Mouse (Mus musculus) midbrain, embryonic 12.5 days (tissue): Measurements from ENCODE around the gene Dach2. TPM values are rescaled to one million over a fixed set of nuclear protein-coding genes. Genes with fewer than 3 reads are reported as not detected.

Experiments used
- ATAC-seq: fragments of 200-750 bp; cut with Nextera tagmentation; 2 replicates; pipeline ENCODE4 v1.8.0; 2017; ENCODE audit warnings: low read depth, moderate TSS enrichment, moderate library complexity; ENCODE audit not compliant: low FRiP score
- H3K27ac ChIP-seq: fragments of 300-500 bp; sonication (generic); replicated peaks from 2 replicates; pipeline ENCODE4 v1.5.1; 2016; ENCODE audit warnings: mild to moderate bottlenecking
- H3K27me3 ChIP-seq: fragments of 300-500 bp; sonication (generic); 2 replicates; pipeline ENCODE4 v1.6.1; 2016; ENCODE audit warnings: mild to moderate bottlenecking
- H3K36me3 ChIP-seq: fragments of 300-500 bp; sonication (generic); 2 replicates; pipeline ENCODE4 v1.6.1; 2016
- H3K4me1 ChIP-seq: fragments of 300-500 bp; sonication (generic); 2 replicates; pipeline ENCODE4 v1.6.1; 2016
- H3K4me2 ChIP-seq: fragments of 300-500 bp; sonication (generic); replicated peaks from 2 replicates; pipeline ENCODE4 v1.6.1; 2016; ENCODE audit warnings: mild to moderate bottlenecking, moderate library complexity
- H3K4me3 ChIP-seq: fragments of 300-500 bp; sonication (generic); 2 replicates; pipeline ENCODE4 v1.5.1; 2016; ENCODE audit warnings: mild to moderate bottlenecking
- H3K9ac ChIP-seq: fragments of 300-500 bp; sonication (generic); replicated peaks from 2 replicates; pipeline ENCODE4 v1.6.1; 2016; ENCODE audit warnings: mild to moderate bottlenecking, moderate library complexity
- H3K9me3 ChIP-seq: fragments of 300-500 bp; sonication (generic); 2 replicates; pipeline ENCODE4 v1.6.1; 2016; ENCODE audit warnings: mild to moderate bottlenecking
- WGBS: fragments of 180-500 bp; shearing (Covaris S2); methylation state at CpG from one replicate; pipeline ENCODE4 v1.1.7; 2016; 5-methylcytosine and 5-hydroxymethylcytosine counted together
- polyA plus RNA-seq: library from polyadenylated mRNA; unstranded; fragments of >200 nt; fragmentation: Nextera tagmentation; extraction: Ambion mirVana; gene quantifications from 2 replicates; pipeline ENCODE4 v1.2.1, GENCODE M21; 2016

The Dach2 gene
- polyA plus RNA-seq, 1 experiment from 2014 or later, result 6.9 TPM

DNA sequence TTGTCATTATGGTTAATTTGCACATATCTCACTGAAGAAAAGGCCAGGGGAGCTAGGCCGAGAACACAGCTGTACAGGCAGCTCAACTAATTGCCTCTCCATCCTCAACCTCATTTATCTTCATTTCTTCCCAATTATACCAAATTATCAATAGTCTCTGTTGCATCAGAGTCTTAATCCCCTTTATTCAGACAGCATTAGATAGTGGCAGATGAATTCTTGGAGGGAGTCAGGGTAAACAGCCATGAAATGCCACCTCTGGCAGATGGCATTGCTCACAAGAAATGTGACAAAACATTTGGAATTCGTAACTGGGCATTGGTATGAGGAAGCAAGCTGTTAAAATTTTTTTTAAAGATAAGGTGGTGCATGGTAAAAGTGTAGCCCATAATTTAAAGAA lies 389.9 kb downstream of the Dach2 start:
- no peaks in the 10 kb centered on the region for H3K27me3 ChIP-seq
- peak; percentile 52; the same call in 1 of the 2 replicates for ATAC-seq
- H3K9ac ChIP-seq, result no peak overlapping the region
- H3K36me3 ChIP-seq, result no peaks in the 10 kb centered on the region
- 60% methylated on average over 2 of the region's 2 CpGs for WGBS
- H3K4me1 ChIP-seq, result no peaks in the 10 kb centered on the region
- H3K4me2 ChIP-seq, result no peak overlapping the region
- no peaks in the 10 kb centered on the region for H3K9me3 ChIP-seq
- H3K27ac ChIP-seq, result no peak overlapping the region
- no peak overlapping the region for H3K4me3 ChIP-seq

DNA sequence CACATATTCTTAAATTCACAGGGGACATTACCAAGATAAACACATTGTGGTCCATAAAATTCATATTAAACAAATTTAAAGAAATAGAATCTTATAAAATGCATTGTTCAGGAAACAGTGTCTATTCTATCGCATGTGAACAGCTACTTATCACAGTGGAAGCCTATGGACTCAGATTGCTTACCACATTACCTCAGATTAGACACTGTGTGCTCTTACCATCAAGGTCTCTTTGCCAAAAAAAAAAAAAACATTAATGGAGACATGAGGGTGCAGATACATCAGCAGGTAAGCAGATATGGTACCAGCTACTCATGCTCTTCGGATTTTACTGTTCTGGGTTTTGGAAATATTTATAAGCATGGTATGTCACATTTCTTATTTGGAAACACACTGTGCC lies 415.1 kb downstream of the Dach2 start:
- Histone ChIP-seq H3K9me3 (no peaks in the 10 kb centered on the region), H3K27ac (no peak overlapping the region), H3K4me1 (no peaks in the 10 kb centered on the region), H3K36me3 (no peaks in the 10 kb centered on the region), H3K4me3 (no peak overlapping the region), H3K4me2 (no peak overlapping the region), H3K27me3 (no peaks in the 10 kb centered on the region), H3K9ac (no peak overlapping the region)
- no peak for ATAC-seq
- 82% methylated on average over 2 of the region's 2 CpGs for WGBS

DNA sequence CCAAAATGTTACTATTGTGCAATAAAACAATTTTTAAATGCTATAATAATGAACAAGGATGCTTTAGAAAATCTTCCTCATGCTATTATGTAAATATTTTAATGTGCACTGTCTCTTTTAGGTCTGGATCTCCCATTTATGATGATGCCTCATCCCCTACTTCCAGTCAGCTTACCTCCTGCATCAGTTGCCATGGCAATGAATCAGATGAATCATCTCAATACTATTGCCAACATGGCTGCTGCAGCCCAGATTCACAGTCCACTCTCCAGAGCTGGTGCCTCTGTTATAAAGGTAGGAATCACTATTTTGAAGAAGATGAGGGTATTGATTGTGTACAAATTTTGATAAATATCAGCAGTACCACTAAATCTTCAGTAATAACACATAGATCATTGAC lies 426.8 kb downstream of the Dach2 start:
- no peak overlapping the region for H3K4me2 ChIP-seq
- no peaks in the 10 kb centered on the region for H3K36me3 ChIP-seq
- H3K9me3 ChIP-seq, result no peaks in the 10 kb centered on the region
- H3K9ac ChIP-seq, result no peak overlapping the region
- H3K27ac ChIP-seq, result no peak overlapping the region
- H3K4me1 ChIP-seq, result no peaks in the 10 kb centered on the region
- H3K4me3 ChIP-seq, result no peak overlapping the region
- H3K27me3 ChIP-seq, result no peaks in the 10 kb centered on the region
- ATAC-seq, result no peak

DNA sequence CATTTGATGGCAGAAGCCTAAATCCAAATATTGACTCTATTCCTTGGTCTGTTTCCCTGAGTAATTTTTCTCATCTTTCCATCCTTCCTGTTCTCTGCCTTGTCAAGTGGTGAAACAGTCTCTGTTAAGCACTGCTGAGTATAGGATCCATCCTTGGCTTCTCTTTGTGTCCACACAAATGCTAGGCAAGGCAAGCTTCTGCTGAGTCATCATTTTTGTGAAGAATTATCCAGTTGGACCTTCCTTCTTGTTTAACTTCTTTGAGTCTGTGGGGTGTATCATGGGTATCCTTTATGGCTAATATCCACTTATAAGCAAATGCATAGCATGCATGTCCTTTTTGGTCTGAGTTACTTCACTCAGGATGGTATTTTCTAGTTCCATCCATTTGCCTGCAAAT lies 449.8 kb downstream of the Dach2 start:
- Histone ChIP-seq H3K27me3 (no peaks in the 10 kb centered on the region), H3K4me2 (no peak overlapping the region), H3K4me1 (no peaks in the 10 kb centered on the region), H3K9me3 (no peaks in the 10 kb centered on the region), H3K4me3 (no peak overlapping the region), H3K9ac (no peak overlapping the region), H3K36me3 (no peaks in the 10 kb centered on the region), H3K27ac (no peak overlapping the region)
- no peak for ATAC-seq

DNA sequence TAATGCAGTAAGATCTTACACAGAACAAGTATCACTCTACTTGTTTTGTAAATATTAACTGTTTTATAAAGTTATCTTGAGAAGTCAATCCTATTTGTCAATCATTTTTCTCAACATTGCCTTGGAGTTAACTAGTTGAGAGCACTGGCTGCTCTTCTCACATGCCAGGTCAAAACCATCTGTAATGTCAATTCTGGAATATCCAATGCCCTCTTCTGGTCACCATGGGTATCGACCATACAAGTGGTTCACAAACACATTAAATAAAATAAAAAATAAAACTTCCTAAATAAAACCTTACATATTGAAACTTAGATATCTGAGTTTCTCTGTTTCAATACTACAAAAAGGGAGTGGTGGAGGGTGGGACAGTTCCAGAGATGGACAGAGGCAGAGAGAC lies 495.0 kb downstream of the Dach2 start:
- no peaks in the 10 kb centered on the region for H3K36me3 ChIP-seq

DNA sequence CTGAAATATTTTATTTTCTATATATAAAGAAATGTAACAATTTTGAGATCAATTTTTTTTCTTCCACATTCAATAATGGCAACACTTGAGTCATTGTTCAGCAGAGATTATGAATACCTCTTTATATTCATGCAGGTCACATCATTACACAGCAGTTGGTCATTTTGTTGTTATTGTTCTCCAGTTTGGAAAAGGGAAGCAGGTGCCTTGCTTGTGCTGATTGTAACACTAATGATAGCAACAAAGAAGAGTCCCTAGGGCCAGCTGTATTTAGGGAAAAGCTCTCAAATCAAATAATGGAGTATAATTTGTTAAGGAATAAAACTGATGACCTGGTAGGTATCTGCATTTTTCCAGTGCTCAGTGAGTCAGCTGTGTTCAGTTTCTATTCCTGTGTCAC lies 513.1 kb downstream of the Dach2 start:
- peak; percentile 62; the same call in 1 of the 2 replicates for ATAC-seq
- Histone ChIP-seq H3K4me3 (no peak overlapping the region), H3K9me3 (no peaks in the 10 kb centered on the region), H3K4me2 (no peak overlapping the region), H3K27me3 (no peaks in the 10 kb centered on the region), H3K27ac (no peak overlapping the region), H3K4me1 (no peaks in the 10 kb centered on the region), H3K36me3 (no peaks in the 10 kb centered on the region), H3K9ac (no peak overlapping the region)

More for the DNA sequence above, 495.0 kb downstream of the Dach2 start:
- Histone ChIP-seq H3K4me2 (no peak overlapping the region), H3K27ac (no peak overlapping the region), H3K9me3 (no peaks in the 10 kb centered on the region), H3K27me3 (no peaks in the 10 kb centered on the region), H3K9ac (no peak overlapping the region), H3K4me1 (no peaks in the 10 kb centered on the region), H3K4me3 (no peak overlapping the region)
- 48% methylated on average over 1 of the region's 1 CpGs for WGBS
- ATAC-seq, result no peak

DNA sequence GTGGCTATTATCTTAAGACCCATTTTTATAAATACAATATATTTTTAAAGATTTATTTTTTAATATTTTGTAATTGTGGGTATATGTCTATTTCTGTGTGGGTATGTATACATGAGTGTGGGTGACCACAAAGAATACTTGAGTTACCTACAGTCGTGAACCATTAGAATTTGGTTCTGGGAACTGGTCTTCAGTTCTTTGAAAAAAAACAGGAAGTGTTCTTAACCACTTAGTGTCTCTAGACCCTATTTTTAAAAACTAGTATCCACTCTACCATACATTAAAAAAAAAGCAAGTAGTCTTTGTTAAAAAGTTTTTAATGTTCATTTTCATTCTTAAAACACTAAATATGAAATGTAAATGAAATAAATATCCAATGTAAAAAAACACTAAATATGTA lies 529.5 kb downstream of the Dach2 start:
- WGBS, result 77% methylated on average over 1 of the region's 1 CpGs
- no peak for ATAC-seq

DNA sequence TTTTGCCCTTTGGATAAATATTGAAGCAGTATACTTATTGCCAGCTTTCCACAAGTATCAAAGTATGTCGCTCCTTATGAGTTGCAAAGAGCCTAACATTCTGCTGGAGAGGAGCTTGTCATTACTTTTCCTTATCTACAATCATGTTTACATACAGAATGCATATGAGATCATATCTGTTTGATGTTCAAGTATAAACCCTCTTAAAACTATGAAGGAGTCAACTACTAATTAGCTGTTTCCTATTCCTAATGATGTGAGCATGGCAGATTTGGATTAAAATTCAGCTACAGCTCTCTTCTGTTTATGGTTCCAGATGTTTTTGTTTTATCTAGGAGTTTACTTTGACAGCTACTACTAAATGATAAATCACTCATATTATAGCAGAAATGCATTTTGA lies 535.8 kb downstream of the Dach2 start:
- H3K36me3 ChIP-seq, result no peaks in the 10 kb centered on the region
- WGBS, result 93% methylated on average over 1 of the region's 1 CpGs
- no peak overlapping the region for H3K4me2 ChIP-seq
- H3K27ac ChIP-seq, result no peak overlapping the region
- H3K27me3 ChIP-seq, result no peaks in the 10 kb centered on the region
- no peaks in the 10 kb centered on the region for H3K4me1 ChIP-seq
- no peaks in the 10 kb centered on the region for H3K9me3 ChIP-seq
- no peak overlapping the region for H3K4me3 ChIP-seq
- ATAC-seq, result no peak
- H3K9ac ChIP-seq, result no peak overlapping the region

More for the DNA sequence above, 529.5 kb downstream of the Dach2 start:
- Histone ChIP-seq H3K4me1 (no peaks in the 10 kb centered on the region), H3K27ac (no peak overlapping the region), H3K9ac (no peak overlapping the region), H3K36me3 (no peaks in the 10 kb centered on the region), H3K9me3 (no peaks in the 10 kb centered on the region), H3K4me2 (no peak overlapping the region), H3K4me3 (no peak overlapping the region), H3K27me3 (no peaks in the 10 kb centered on the region)

DNA sequence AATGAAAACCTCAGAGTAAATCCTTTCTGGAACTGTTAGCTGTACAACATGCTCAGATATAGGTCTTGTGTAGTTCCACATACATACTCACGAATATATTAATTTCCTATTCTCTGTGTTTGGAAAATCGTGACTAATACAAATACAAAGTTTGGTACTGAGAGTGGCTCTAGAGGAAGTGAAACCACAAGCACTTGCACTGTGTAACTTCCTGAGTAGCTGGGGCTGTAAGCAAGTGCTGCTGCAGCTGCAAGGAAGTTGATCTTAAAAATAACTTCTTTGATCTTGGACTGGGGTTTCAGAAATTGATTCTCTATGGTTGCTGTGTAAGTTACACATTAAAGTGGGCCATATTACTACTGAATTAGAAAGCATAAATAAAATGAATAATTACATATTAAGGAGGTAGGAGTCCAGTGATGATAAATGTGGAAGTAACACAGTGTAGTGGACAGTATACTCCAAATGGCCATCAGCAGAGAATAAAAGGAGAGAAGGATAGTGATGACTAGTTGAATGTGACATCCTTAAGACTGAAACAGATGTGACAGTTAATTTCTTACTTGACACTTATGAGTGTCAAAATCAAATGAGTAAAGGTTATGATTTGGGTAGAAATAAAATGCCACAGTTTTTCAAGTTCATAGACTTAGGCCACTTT lies 570.7 kb downstream of the Dach2 start:
- H3K27me3 ChIP-seq, result no peaks in the 10 kb centered on the region
- H3K36me3 ChIP-seq, result no peaks in the 10 kb centered on the region
- H3K9ac ChIP-seq, result no peak overlapping the region
- no peak overlapping the region for H3K4me2 ChIP-seq
- no peak overlapping the region for H3K27ac ChIP-seq
- ATAC-seq, result no peak
- H3K4me1 ChIP-seq, result no peaks in the 10 kb centered on the region
- no peaks in the 10 kb centered on the region for H3K9me3 ChIP-seq
- H3K4me3 ChIP-seq, result no peak overlapping the region
- 74% methylated on average over 2 of the region's 2 CpGs for WGBS

Other genes with a start within 250 kb of the Dach2 start
- gene Chm, start 112.0 kb upstream of the Dach2 start, polyA plus RNA-seq, result 16.2 and 16.9 TPM in 2 replicates